Mouse (Mus musculus): ENCODE measurements around the gene Tspo. TPM values are rescaled to one million over a fixed set of nuclear protein-coding genes. Genes with fewer than 3 reads are reported as not detected.
A peak's percentile ranks its signal among the peaks of the same experiment; 100 is the strongest.

The Tspo gene
- polyA plus RNA-seq, 1 experiment from 2014 or later, result 12.7 TPM

- H3K9me3 ChIP-seq (ENCODE audit: control insufficient read depth, low read length), result peaks cover 3% of the 10 kb centered on the region
- peaks cover 16% of the 10 kb centered on the region for H3K4me1 ChIP-seq (ENCODE audit: control insufficient read depth, insufficient read depth, low read depth, low read length)
- peaks cover 17% of the 10 kb centered on the region for H3K36me3 ChIP-seq (ENCODE audit: control insufficient read depth, insufficient read depth, low read length)
- no peaks in the 10 kb centered on the region for H3K27me3 ChIP-seq (replicated peaks; ENCODE audit: control insufficient read depth, insufficient read depth, low read length)
- H3K27ac ChIP-seq (ENCODE audit: low read depth, low read length), result no peak overlapping the region
- ATAC-seq, result no peak
- WGBS, result 94% methylated on average over 4 of the region's 4 CpGs
- no peak overlapping the region for H3K4me3 ChIP-seq (ENCODE audit: low read length)
- H3K9ac ChIP-seq (ENCODE audit: low read depth, low read length), result no peak overlapping the region
- no peak overlapping the region for H3K4me2 ChIP-seq (ENCODE audit: low read length)
These were observed 27.4 kb downstream of the Tspo start for GRCm38 (mm10) chr15:83590841-83591240.

GRCm38 (mm10) chr15:83591758-83592157 lies 28.4 kb downstream of the Tspo start:
- Histone ChIP-seq H3K9ac (ENCODE audit: low read depth, low read length) (no peak overlapping the region), H3K4me1 (ENCODE audit: control insufficient read depth, insufficient read depth, low read depth, low read length) (peaks cover 16% of the 10 kb centered on the region), H3K4me3 (ENCODE audit: low read length) (no peak overlapping the region), H3K27ac (ENCODE audit: low read depth, low read length) (no peak overlapping the region), H3K36me3 (ENCODE audit: control insufficient read depth, insufficient read depth, low read length) (peaks cover 8% of the 10 kb centered on the region), H3K4me2 (ENCODE audit: low read length) (no peak overlapping the region), H3K27me3 (replicated peaks; ENCODE audit: control insufficient read depth, insufficient read depth, low read length) (no peaks in the 10 kb centered on the region), H3K9me3 (ENCODE audit: control insufficient read depth, low read length) (no peaks in the 10 kb centered on the region)
- WGBS, result 85% methylated on average over 6 of the region's 6 CpGs
- ATAC-seq, result no peak

- Histone ChIP-seq H3K36me3 (ENCODE audit: control insufficient read depth, insufficient read depth, low read length) (peaks cover 2% of the 10 kb centered on the region; the same call in 1 of the 2 replicates), H3K4me2 (ENCODE audit: low read length) (no peak overlapping the region), H3K4me3 (ENCODE audit: low read length) (no peak overlapping the region), H3K4me1 (ENCODE audit: control insufficient read depth, insufficient read depth, low read depth, low read length) (peaks cover 16% of the 10 kb centered on the region), H3K27me3 (replicated peaks; ENCODE audit: control insufficient read depth, insufficient read depth, low read length) (no peaks in the 10 kb centered on the region), H3K9me3 (ENCODE audit: control insufficient read depth, low read length) (no peaks in the 10 kb centered on the region), H3K27ac (ENCODE audit: low read depth, low read length) (no peak overlapping the region), H3K9ac (ENCODE audit: low read depth, low read length) (no peak overlapping the region; the same call in 1 of the 2 replicates)
- no peak for ATAC-seq
- WGBS, result 84% methylated on average over 8 of the region's 8 CpGs
These were observed 29.1 kb downstream of the Tspo start for GRCm38 (mm10) chr15:83592260-83593188.

GRCm38 (mm10) chr15:83593189-83593585 lies 29.8 kb downstream of the Tspo start:
- H3K4me1 ChIP-seq (ENCODE audit: control insufficient read depth, insufficient read depth, low read depth, low read length), result peaks cover 16% of the 10 kb centered on the region
- H3K9me3 ChIP-seq (ENCODE audit: control insufficient read depth, low read length), result no peaks in the 10 kb centered on the region
- no peak overlapping the region for H3K27ac ChIP-seq (ENCODE audit: low read depth, low read length)
- no peaks in the 10 kb centered on the region for H3K27me3 ChIP-seq (replicated peaks; ENCODE audit: control insufficient read depth, insufficient read depth, low read length)
- H3K4me3 ChIP-seq (ENCODE audit: low read length), result no peak overlapping the region; the same call in 1 of the 2 replicates
- ATAC-seq, result no peak
- H3K4me2 ChIP-seq (ENCODE audit: low read length), result peak overlapping the region; percentile 68
- H3K9ac ChIP-seq (ENCODE audit: low read depth, low read length), result peak overlapping the region; percentile 84; the same call in 1 of the 2 replicates
- H3K36me3 ChIP-seq (ENCODE audit: control insufficient read depth, insufficient read depth, low read length), result peaks cover 2% of the 10 kb centered on the region; the same call in 1 of the 2 replicates

- Histone ChIP-seq H3K4me3 (ENCODE audit: low read length) (peak overlapping the region; percentile 81), H3K9me3 (ENCODE audit: control insufficient read depth, low read length) (no peaks in the 10 kb centered on the region), H3K27me3 (replicated peaks; ENCODE audit: control insufficient read depth, insufficient read depth, low read length) (no peaks in the 10 kb centered on the region), H3K4me2 (ENCODE audit: low read length) (peak overlapping the region; percentile 68), H3K27ac (ENCODE audit: low read depth, low read length) (no peak overlapping the region), H3K36me3 (ENCODE audit: control insufficient read depth, insufficient read depth, low read length) (peaks cover 2% of the 10 kb centered on the region; the same call in 1 of the 2 replicates), H3K4me1 (ENCODE audit: control insufficient read depth, insufficient read depth, low read depth, low read length) (peaks cover 16% of the 10 kb centered on the region), H3K9ac (ENCODE audit: low read depth, low read length) (peak overlapping the region; percentile 84)
- peak; percentile 45 for ATAC-seq
- WGBS, result 12% methylated on average over 19 of the region's 19 CpGs
These were observed 30.5 kb downstream of the Tspo start for GRCm38 (mm10) chr15:83593702-83594512.

- Histone ChIP-seq H3K9me3 (ENCODE audit: control insufficient read depth, low read length) (no peaks in the 10 kb centered on the region), H3K27ac (ENCODE audit: low read depth, low read length) (peak within 1 kb of the TSS; percentile 76), H3K4me1 (ENCODE audit: control insufficient read depth, insufficient read depth, low read depth, low read length) (peaks cover 16% of the 10 kb centered on the region), H3K4me2 (ENCODE audit: low read length) (peak within 1 kb of the TSS; percentile 68), H3K4me3 (ENCODE audit: low read length) (peak within 1 kb of the TSS; percentile 81), H3K27me3 (replicated peaks; ENCODE audit: control insufficient read depth, insufficient read depth, low read length) (no peaks in the 10 kb centered on the region), H3K9ac (ENCODE audit: low read depth, low read length) (peak within 1 kb of the TSS; percentile 84), H3K36me3 (ENCODE audit: control insufficient read depth, insufficient read depth, low read length) (peaks cover 2% of the 10 kb centered on the region; the same call in 1 of the 2 replicates)
- under 1% methylated on average over 68 of the region's 68 CpGs for WGBS
- peak; percentile 96 for ATAC-seq
These were observed 31.3 kb downstream of the Tspo start, which contains the start of gene Ttll12 for GRCm38 (mm10) chr15:83594513-83595363. Gene Ttll12, minus strand, starts transcription at chr15:83595157.

- H3K4me3 ChIP-seq (ENCODE audit: low read length), result peak overlapping the region; percentile 81
- 37% methylated on average over 7 of the region's 7 CpGs for WGBS
- H3K4me2 ChIP-seq (ENCODE audit: low read length), result peak overlapping the region; percentile 68
- peaks cover 16% of the 10 kb centered on the region for H3K4me1 ChIP-seq (ENCODE audit: control insufficient read depth, insufficient read depth, low read depth, low read length)
- no peak for ATAC-seq
- H3K27me3 ChIP-seq (replicated peaks; ENCODE audit: control insufficient read depth, insufficient read depth, low read length), result no peaks in the 10 kb centered on the region
- peaks cover 2% of the 10 kb centered on the region; the same call in 1 of the 2 replicates for H3K36me3 ChIP-seq (ENCODE audit: control insufficient read depth, insufficient read depth, low read length)
- H3K27ac ChIP-seq (ENCODE audit: low read depth, low read length), result peak overlapping the region; percentile 6; the same call in 1 of the 2 replicates
- peak overlapping the region; percentile 30; the same call in 1 of the 2 replicates for H3K9ac ChIP-seq (ENCODE audit: low read depth, low read length)
- H3K9me3 ChIP-seq (ENCODE audit: control insufficient read depth, low read length), result no peaks in the 10 kb centered on the region
These were observed 31.9 kb downstream of the Tspo start for GRCm38 (mm10) chr15:83595364-83595711.

- no peak overlapping the region for H3K4me3 ChIP-seq (ENCODE audit: low read length)
- no peaks in the 10 kb centered on the region for H3K9me3 ChIP-seq (ENCODE audit: control insufficient read depth, low read length)
- ATAC-seq, result no peak
- H3K36me3 ChIP-seq (ENCODE audit: control insufficient read depth, insufficient read depth, low read length), result no peaks in the 10 kb centered on the region
- peaks cover 16% of the 10 kb centered on the region for H3K4me1 ChIP-seq (ENCODE audit: control insufficient read depth, insufficient read depth, low read depth, low read length)
- no peaks in the 10 kb centered on the region for H3K27me3 ChIP-seq (replicated peaks; ENCODE audit: control insufficient read depth, insufficient read depth, low read length)
- H3K9ac ChIP-seq (ENCODE audit: low read depth, low read length), result no peak overlapping the region
- WGBS, result 91% methylated on average over 4 of the region's 4 CpGs
- H3K4me2 ChIP-seq (ENCODE audit: low read length), result no peak overlapping the region
- H3K27ac ChIP-seq (ENCODE audit: low read depth, low read length), result no peak overlapping the region
These were observed 33.4 kb downstream of the Tspo start for GRCm38 (mm10) chr15:83596833-83597232.
